In the genomic region with DNA sequence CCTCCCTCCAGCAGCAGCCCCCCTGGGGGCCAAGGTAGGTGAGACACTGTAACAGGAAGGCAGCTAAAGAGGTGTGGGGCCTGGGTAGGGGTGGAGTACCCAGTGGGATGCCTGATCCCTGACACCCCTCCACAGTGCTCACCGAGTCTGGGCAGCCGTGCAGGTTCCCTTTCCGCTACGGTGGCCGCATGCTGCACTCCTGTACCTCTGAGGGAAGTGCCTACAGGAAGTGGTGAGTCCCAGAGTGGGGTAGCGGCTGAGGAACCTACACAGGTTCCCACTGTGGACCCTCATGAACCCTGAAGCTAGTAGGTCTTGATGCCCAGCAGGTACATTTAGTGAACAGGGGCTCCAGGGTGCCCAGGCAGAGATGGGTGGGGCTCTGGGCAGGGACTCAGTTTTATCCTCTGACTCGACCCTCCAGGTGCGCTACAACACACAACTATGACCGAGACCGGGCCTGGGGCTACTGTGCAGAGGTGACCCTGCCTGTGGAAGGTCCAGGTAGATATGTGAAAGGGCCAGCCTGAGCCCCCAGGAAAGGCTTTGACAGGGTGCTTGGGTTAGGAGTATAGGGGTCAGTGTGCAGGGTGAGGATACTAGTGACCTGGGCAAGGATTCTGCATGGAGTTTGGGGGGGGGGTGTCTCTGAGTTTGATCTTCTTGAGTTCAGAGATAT, we compare ENCODE assay signal across 8 mouse cellular contexts. TPM values are rescaled to one million over a fixed set of nuclear protein-coding genes. Genes with fewer than 3 reads are reported as not detected.
A peak's percentile ranks its signal among the peaks of the same experiment; 100 is the strongest.
DNase-seq lines count a peak whose midpoint lies in the region; ATAC-seq and TF ChIP-seq lines count a peak whose summit lies in the region.

No protein-coding gene starts in this region.

- no peak overlapping the region for H3K4me3 ChIP-seq in kidney, embryonic 16.5 days (ENCODE audit: low read length)
- H3K4me3 ChIP-seq in forebrain, embryonic 14.5 days (ENCODE audit: low read depth, low read length): no peak overlapping the region
- H3K4me3 ChIP-seq in liver, embryonic 15.5 days (replicated peaks): peak overlapping the region; percentile 31
- H3K4me3 ChIP-seq in thymus, adult 2 months (ENCODE audit: control insufficient read depth, insufficient read depth, low read length): peak overlapping the region; percentile 12; the same call in 1 of the 2 replicates

- WGBS in kidney, embryonic 16.5 days: 53% methylated on average over 10 of the region's 10 CpGs
- 66% methylated on average over 10 of the region's 10 CpGs for WGBS in forebrain, embryonic 14.5 days
- 35% methylated on average over 10 of the region's 10 CpGs for WGBS in liver, embryonic 15.5 days (ENCODE audit: insufficient replicate concordance)
- 7% methylated on average over 10 of the region's 10 CpGs for WGBS in thymus, adult 2 months

- TF ChIP-seq POLR2A in thymus, adult 2 months (IDR thresholded peaks at IDR 0.05; ENCODE audit: control insufficient read depth, extremely low read depth, insufficient read depth, low read length, poor library complexity): no peak

- intact Hi-C loops in gastrocnemius, postnatal 36 days (cut with DNase I): loop anchor here (1.0 to 2.0 kb wide), 2 partner anchors 62 to 127 kb away; no protein-coding TSS in a partner anchor

- H3K9ac ChIP-seq in kidney, embryonic 16.5 days (replicated peaks; ENCODE audit: low read length): no peak overlapping the region
- no peak overlapping the region for H3K9ac ChIP-seq in forebrain, embryonic 14.5 days (ENCODE audit: low read length)
- peak overlapping the region; percentile 22; the same call in 1 of the 2 replicates for H3K9ac ChIP-seq in liver, embryonic 15.5 days

- peak; percentile 12; the same call in 1 of the 2 replicates for ATAC-seq in kidney, embryonic 16.5 days (ENCODE audit: low FRiP score, low TSS enrichment)
- ATAC-seq in forebrain, embryonic 14.5 days: peak; percentile 14
- ATAC-seq in liver, embryonic 15.5 days (ENCODE audit: insufficient read depth): 0 out of 2 replicates have a peak, but pooled peaks have one; percentile 1

- no peaks in the 10 kb centered on the region for H3K27me3 ChIP-seq in kidney, embryonic 16.5 days (ENCODE audit: insufficient read depth, low read length)
- no peaks in the 10 kb centered on the region for H3K27me3 ChIP-seq in forebrain, embryonic 14.5 days (replicated peaks; ENCODE audit: control insufficient read depth, insufficient read depth, low read length)
- H3K27me3 ChIP-seq in liver, embryonic 15.5 days: peaks cover 4% of the 10 kb centered on the region; the same call in 1 of the 2 replicates
- H3K27me3 ChIP-seq in thymus, adult 2 months (ENCODE audit: control insufficient read depth, insufficient read depth, low read length): no peaks in the 10 kb centered on the region

- no peaks in the 10 kb centered on the region for H3K9me3 ChIP-seq in kidney, embryonic 16.5 days (ENCODE audit: low read length)
- H3K9me3 ChIP-seq in forebrain, embryonic 14.5 days (replicated peaks; ENCODE audit: control insufficient read depth, low read length): no peaks in the 10 kb centered on the region
- H3K9me3 ChIP-seq in liver, embryonic 15.5 days (replicated peaks): no peaks in the 10 kb centered on the region

- no peak overlapping the region for H3K27ac ChIP-seq in kidney, embryonic 16.5 days (ENCODE audit: low read length)
- H3K27ac ChIP-seq in forebrain, embryonic 14.5 days (ENCODE audit: low read depth, low read length): no peak overlapping the region
- H3K27ac ChIP-seq in liver, embryonic 15.5 days (replicated peaks): peak overlapping the region; percentile 65
- no peak overlapping the region for H3K27ac ChIP-seq in thymus, adult 2 months (ENCODE audit: control insufficient read depth, insufficient read depth, low read length)

- H3K36me3 ChIP-seq in kidney, embryonic 16.5 days (ENCODE audit: insufficient read depth, low read length): no peaks in the 10 kb centered on the region
- no peaks in the 10 kb centered on the region for H3K36me3 ChIP-seq in forebrain, embryonic 14.5 days (ENCODE audit: control insufficient read depth, insufficient read depth, low read length)
- H3K36me3 ChIP-seq in liver, embryonic 15.5 days (replicated peaks): no peaks in the 10 kb centered on the region
- H3K36me3 ChIP-seq in thymus, adult 2 months (ENCODE audit: control insufficient read depth, insufficient read depth, low read length): no peaks in the 10 kb centered on the region

- H3K4me1 ChIP-seq in kidney, embryonic 16.5 days (ENCODE audit: insufficient read depth, low read length): 0 out of 2 replicates have a peak, but pooled peaks cover 14% of the 10 kb centered on the region
- H3K4me1 ChIP-seq in forebrain, embryonic 14.5 days (ENCODE audit: control insufficient read depth, insufficient read depth, low read length): no peaks in the 10 kb centered on the region
- H3K4me1 ChIP-seq in liver, embryonic 15.5 days (replicated peaks): peaks cover 34% of the 10 kb centered on the region
- peaks cover 17% of the 10 kb centered on the region for H3K4me1 ChIP-seq in thymus, adult 2 months (replicated peaks; ENCODE audit: control insufficient read depth, insufficient read depth, low read length)

- DNase-seq in kidney, adult 8-10 months: no peak
- DNase-seq in forebrain, embryonic 14.5 days (ENCODE audit: low spot score): no peak
- peak; percentile 59 for DNase-seq in thymus, adult 2 months
- DNase-seq in cerebellum, adult 11-12 months: no peak
- no peak for DNase-seq in lung, postnatal 14 days
- DNase-seq in gastrocnemius, postnatal 36 days: no peak

- no peak overlapping the region for H3K4me2 ChIP-seq in kidney, embryonic 16.5 days (replicated peaks; ENCODE audit: low read depth, low read length)
- no peak overlapping the region for H3K4me2 ChIP-seq in forebrain, embryonic 14.5 days (ENCODE audit: low read length)
- H3K4me2 ChIP-seq in liver, embryonic 15.5 days: peak overlapping the region; percentile 53

- TF ChIP-seq CTCF in thymus, adult 2 months (IDR thresholded peaks at IDR 0.05; ENCODE audit: borderline replicate concordance, control insufficient read depth, extremely low read depth, insufficient read depth, low read length, poor library complexity): no peak

RNA-seq across cellular contexts. Expression of gene Hgfac, which starts 1.3 kb away (rescaled TPM):
- 2.6 and 4.8 TPM in 2 replicates for polyA plus RNA-seq in kidney, embryonic 16.5 days (2015; fragmentation: Nextera tagmentation; extraction: Ambion mirVana)
- 0.72 TPM in 1 of 2 replicates, not detected in the other for polyA plus RNA-seq in forebrain, embryonic 14.5 days (2014; fragmentation: Nextera tagmentation; extraction: Ambion mirVana)
- polyA plus RNA-seq in liver, embryonic 15.5 days (2015; fragmentation: Nextera tagmentation; extraction: Ambion mirVana): 129 and 201 TPM in 2 replicates
- 5.7 and 6.5 TPM in 2 replicates for polyA plus RNA-seq in thymus, adult 2 months (2012; rRNA removed)
- under 1 TPM in 1 of 2 experiments, not detected in 1; 0.37 TPM for total RNA-seq in gastrocnemius, postnatal 36 days (2021)

RNA-seq across cellular contexts. Expression of gene Dok7, which starts 14.0 kb away (rescaled TPM):
- 1.0 and 1.3 TPM in 2 replicates for polyA plus RNA-seq in kidney, embryonic 16.5 days (2015; fragmentation: Nextera tagmentation; extraction: Ambion mirVana)
- 2.7 and 3.2 TPM in 2 replicates for polyA plus RNA-seq in forebrain, embryonic 14.5 days (2014; fragmentation: Nextera tagmentation; extraction: Ambion mirVana)
- 0.15 and 0.22 TPM in 2 replicates for polyA plus RNA-seq in liver, embryonic 15.5 days (2015; fragmentation: Nextera tagmentation; extraction: Ambion mirVana)
- 0.45 and 2.0 TPM in 2 replicates for polyA plus RNA-seq in thymus, adult 2 months (2012; rRNA removed)
- 10 to 100 TPM; 26.8 to 28.4 TPM for total RNA-seq in gastrocnemius, postnatal 36 days (2021)

Comparison
In these comparisons a context has a peak if more than half of its experiments do, and no peak if none do; other contexts are left out.
1. H3K4me3 ChIP-seq: peak in liver, embryonic 15.5 days (single experiment) and thymus, adult 2 months (single experiment); none in kidney, embryonic 16.5 days (single experiment) and forebrain, embryonic 14.5 days (single experiment).
2. RNA of gene Hgfac, which starts 1.3 kb away (polyA plus RNA-seq): 129 to 201 TPM in liver, embryonic 15.5 days; 5.7 to 6.5 TPM in thymus, adult 2 months, 2.6 to 4.8 TPM in kidney, embryonic 16.5 days and 0.72 TPM in forebrain, embryonic 14.5 days; every median in the first group is over 10 times any median in the second.
3. Peak in every context shown above with its lines, with median percentiles within 50 percentile points of each other: ATAC-seq.